Mouse (Mus musculus): Measurements from ENCODE around the gene Iars2.

- no peak for TF ChIP-seq TAL1 (IDR thresholded peaks at IDR 0.05; ENCODE audit: low read length)
- TF ChIP-seq GATA1 (IDR thresholded peaks at IDR 0.05; ENCODE audit: low read length): no peak
Observed at GRCm38 (mm10) chr1:185289231-185289630, 40.0 kb downstream of the Iars2 start.
